Mouse (Mus musculus): ENCODE data around the gene Fzr1. TPM values are rescaled to one million over a fixed set of nuclear protein-coding genes. Genes with fewer than 3 reads are reported as not detected.

The Fzr1 gene
- total RNA-seq, 1 experiment from 2014 or later, result 24.8 TPM

DNA sequence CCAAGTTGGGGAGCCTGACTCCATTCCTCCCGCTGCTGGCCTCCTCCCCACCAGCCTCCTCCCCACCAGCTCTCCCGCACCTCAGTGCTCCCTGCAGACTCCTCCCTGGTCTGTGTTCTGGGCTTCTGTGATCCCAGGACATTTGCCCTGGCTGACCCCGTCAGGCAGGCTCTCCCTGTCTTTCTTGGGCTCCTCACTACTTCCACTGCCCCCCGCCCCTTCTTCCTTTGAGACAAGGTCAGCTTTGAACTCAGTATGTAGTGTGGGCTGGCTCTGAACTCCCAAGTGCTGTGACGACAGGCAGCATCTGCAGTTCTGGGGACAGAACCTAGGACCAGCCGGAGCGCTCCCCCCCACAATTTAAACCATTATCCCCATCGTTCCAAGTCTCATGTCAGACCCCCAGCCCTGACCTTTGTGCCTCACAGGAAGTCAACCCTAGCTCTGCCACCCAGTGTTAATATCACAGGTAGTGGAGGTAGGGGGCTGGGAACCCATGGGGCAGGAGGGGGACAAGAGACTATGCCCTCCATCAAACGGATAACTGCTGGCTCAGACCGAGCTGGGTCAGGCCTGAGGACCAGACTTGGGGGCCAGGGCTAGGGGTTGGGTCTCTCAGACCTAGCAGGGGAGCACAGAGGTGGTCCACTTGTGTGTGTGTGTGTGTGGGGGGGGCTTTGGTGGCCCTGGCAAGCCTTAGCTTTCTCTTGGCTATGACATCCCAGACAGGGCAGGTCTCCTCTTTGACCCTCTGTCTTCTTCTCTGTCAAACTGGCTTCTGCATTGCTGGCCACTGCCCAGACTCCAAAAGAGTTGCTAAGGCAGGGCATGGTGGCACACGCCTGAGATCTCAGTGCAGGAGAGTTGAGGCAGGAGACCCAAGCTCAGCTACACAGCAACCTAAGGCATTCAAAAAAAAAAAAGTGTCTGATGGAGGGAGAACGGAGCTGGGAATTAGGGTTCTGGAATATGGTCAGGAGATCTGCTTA, 39.2 kb upstream of the Fzr1 start:
- ATAC-seq (replicated peaks; ENCODE audit: low read depth, poor library complexity, severe bottlenecking), result no peak

DNA sequence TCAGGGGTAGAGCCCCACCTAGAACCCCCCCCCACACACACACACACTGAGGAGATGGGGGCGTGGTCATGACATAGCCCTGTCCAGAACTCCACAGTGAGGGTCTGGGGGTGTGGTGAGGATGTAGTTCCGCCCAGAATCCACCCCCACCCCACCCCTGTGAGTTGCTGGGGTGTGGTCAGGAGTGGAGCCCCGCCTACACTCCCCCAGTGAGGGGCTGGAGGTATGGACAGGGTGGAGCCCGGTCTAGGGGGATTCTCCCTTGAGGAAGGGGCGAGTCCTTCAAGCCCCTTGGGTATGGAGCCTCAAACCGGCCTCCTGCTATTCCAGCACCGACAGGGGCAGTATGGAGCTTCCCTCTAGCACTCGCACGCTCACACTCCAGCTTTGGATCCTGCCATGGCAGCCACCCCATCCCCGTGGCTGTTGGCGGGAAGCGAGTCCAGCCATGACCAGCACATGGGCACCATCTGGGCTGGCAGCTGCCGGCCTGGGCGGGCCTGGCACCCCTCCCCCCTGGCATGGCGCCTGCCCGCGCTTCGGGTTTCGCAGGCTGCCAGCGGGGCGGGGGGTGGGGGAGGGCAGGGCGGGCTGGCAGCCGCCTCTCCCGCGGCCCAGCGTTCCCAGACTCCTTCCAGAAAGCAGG, 38.4 kb upstream of the Fzr1 start:
- ATAC-seq (replicated peaks; ENCODE audit: low read depth, poor library complexity, severe bottlenecking), result peak; percentile 48

DNA sequence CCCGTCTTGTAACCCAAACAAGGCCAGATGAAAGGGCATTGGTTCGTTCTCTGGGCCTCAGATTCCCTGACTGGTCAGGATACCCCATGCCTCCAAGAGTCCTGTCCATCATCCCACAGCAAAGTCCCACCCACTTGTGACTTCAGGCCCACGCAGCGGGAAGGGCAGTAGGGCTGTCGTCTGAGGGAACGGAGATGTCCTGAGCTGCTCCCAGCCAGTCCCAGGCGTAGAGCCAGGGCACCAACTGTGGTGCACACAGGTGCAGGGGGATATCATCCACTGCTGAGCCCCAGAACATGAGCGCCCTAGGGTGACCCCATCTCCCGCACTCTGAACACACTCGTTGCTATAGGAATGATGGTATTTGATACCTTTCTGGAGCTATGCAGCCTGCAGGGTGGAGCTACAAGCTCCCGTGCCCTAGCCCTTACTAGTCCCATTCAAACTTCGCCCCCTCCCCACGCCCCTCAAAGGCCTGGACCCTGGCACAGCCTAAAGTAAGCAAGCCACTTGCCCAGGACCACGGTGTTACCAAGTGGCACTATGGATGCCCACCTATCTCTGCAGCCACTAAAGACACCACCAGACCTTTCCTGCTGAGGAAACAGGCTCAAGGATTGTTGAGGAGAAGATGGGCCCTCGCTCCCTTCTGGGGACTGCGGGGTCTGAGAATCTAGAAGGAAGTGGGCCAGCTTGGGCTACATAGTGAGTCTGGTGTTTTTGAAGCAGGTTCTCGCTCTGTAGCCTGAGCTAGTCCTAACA, 37.4 kb upstream of the Fzr1 start:
- ATAC-seq (replicated peaks; ENCODE audit: low read depth, poor library complexity, severe bottlenecking), result no peak

DNA sequence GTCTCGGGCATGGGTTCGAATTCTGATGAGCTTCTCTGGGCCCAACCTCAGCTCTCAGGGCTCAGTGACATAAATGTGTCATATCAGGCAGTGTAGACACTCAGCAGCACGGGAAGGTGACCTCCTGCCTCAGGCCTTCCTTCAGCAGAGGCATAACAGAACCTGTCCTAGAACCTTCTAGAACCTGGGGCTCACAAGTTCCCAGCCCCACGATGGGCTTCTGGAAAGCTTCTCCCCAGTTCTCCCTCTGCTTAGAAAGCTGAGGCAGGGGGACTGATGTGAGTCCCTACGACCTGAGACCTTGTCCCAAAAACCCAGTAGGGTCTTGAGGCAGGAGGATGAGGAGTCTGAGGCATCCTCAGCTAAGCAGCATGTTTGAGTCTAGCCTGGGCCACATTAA, 36.8 kb upstream of the Fzr1 start:
- ATAC-seq (replicated peaks; ENCODE audit: low read depth, poor library complexity, severe bottlenecking), result no peak

DNA sequence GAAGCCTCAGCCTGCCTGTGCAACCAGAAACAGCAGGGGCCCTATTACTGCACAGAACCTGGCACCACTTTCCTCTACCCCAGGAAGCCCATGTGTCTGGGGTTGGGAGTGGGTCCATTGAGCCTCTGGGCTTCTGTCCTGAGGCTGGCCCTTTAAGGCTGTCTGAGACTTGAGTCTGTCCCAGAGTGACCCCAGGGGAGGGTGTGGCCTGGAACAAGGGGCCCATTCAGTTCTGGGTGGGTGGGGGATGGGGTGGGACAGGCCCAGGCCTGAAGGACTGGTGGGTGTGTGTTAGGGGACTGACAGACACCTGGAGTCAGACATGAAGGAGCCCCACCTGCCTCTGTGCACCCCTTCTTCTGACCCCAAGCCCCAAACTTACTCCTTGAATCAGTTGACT, 36.4 kb upstream of the Fzr1 start:
- no peak for ATAC-seq (replicated peaks; ENCODE audit: low read depth, poor library complexity, severe bottlenecking)

DNA sequence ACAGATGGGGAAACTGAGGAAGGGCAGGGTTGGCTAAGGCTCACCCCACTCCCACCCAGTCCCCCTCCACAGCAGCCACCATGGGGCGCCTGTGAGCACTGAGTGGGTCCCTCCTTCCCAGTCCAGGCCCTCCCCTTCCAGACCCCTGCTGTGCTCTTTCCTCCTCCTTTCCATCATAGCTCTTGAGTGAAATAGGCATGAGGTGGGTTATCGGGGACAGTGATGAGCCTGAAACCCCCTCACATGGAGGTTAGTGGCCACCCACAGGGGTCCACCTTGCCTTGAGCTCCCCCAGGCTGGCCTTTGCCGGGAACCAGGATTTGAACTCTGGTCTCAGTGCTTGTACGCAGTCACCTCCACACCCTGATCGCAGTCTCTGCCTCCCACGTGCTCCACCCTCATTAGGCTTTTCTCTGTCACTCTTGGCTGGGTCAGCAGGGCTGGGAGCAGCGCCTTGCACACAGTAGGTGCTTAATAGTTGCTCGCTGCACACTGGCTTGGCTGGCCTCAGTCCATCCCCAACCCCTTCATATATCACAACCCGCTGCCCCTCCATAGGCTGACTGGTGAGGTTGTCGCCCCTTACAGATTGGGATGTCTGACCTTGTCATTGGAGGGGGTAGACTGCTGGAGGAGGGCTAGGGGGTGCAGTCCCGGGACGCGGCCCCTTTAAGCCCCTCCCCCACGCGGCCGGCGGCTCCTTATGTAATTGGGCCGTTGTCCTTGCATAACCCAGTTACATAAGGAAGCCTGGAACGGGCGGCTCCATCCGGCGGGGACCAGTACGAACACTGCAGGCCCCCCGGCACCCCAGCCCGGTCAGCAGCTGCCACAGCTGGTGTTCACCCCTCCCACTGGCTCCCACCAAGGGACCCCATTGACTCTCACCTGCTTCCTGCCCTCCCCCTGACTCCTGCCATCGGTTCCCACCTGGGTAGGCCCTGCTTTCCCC, 35.3 kb upstream of the Fzr1 start:
- ATAC-seq (replicated peaks; ENCODE audit: low read depth, poor library complexity, severe bottlenecking), result peak; percentile 55

DNA sequence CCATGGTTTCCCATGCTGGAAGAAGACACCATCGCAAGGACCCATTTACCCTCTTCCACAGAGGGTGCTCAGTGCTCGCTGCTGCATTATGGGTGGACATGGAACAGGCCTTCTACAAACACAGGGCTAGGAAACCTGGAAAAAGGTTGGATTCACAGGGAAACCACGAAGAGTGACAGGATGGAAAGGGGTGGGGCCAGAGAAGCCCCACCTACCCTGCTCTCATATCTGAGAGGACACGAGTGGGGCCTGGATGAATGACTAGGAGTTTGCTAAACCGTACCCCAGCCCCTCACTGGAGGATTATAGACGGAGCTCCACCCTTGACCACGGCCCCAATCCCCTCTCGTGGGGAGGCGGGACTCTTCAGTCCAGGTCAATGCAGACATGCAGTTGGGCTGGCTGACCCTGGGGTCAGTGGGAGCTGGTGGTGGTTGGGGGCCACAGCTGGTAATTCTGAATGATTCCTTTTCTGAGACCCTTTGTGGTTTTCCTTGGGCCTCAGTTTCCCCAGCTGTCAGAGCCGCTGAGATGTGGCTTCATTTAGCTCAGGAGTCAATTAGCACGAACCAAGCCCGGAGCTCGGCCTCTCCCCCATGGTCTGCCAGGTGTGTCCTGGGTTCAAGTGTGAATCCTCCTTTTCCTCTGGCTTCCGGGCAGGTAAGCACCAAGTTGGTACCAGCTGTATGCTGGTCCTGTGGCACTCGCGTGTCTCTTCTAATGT, 34.4 kb upstream of the Fzr1 start:
- ATAC-seq (replicated peaks; ENCODE audit: low read depth, poor library complexity, severe bottlenecking), result no peak

DNA sequence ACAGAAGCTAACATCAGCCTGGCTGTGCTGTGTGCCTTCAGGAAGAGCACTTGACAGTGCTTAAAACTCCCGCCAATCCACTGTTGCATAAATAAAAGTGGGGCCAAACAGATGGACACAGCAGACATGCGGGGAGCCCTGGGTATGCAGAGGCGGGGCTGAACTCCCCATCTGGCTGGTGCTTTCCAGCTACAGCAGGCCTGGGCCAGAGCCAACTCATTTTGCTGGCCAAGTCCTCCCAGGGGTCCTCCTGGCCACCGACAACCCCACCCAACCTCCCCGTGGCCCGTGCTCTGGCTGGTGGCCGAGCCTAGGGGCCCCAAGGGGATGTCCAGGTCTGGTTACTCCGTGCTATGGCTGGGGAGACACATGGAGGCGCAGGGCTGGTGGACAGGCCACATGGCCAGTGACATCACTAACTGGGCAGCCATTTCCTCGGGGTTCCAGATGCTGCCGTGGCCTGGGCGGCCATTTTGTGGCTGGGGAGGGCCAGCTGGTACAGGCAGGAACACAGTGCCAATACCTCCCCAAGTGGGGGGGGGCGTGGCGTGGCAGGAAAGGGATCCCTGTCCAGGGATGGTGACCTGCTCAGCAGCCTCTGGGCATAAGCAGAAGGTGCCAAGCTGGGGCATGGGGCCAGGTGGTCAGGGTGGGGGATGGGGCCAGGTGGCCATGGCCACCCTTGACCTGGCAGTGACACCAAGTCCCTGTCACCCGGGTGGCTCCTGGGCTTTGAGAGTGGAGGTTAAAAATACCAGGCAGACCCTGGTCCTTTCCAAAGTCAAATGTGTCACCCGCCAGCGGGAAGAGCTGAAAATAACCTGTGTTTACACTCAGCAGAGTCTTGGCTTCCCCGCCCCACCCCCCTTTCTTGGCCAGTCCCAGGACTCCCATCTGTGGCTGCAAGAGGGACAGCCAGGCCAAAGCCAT, 33.4 kb upstream of the Fzr1 start:
- ATAC-seq (replicated peaks; ENCODE audit: low read depth, poor library complexity, severe bottlenecking), result no peak

DNA sequence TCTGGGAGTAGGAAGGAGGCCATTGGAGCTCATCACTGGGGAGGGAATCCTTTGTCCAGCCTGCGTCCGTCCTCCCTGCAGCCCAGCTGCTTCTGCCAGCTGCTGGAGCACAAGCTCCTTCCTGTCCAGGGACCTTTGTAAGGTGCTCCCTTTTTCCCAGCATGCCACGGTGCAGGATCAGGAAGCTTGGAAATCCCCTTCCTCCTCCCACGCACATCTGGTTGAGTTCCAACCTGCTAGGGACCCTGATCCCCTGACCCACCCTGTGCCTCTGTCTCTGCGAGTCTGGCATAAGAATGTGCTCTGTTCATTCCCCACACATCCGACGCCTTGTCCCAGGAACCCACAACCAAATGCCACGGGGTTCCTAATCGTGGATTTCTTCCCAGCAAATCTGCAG, 32.7 kb upstream of the Fzr1 start:
- ATAC-seq (replicated peaks; ENCODE audit: low read depth, poor library complexity, severe bottlenecking), result no peak

DNA sequence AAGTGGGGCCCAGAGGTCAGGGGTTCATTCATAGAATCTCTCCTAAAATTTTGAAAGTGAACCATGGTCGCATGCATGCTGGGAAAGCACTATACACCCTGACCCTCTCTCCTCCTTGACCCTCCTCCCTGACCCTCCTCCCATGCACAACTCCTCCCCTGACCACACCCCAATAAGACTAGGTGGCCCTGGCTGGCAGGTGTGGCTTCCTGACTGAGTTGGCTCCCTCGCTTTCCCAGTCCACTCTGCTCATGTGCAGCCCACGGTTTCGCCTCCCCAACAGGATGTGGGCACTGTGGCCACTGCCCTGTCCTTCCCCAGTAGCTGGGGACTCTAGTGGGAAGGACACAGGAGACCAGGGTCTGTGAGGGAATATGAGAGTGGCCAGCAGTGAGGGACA, 32.0 kb upstream of the Fzr1 start:
- no peak for ATAC-seq (replicated peaks; ENCODE audit: low read depth, poor library complexity, severe bottlenecking)

DNA sequence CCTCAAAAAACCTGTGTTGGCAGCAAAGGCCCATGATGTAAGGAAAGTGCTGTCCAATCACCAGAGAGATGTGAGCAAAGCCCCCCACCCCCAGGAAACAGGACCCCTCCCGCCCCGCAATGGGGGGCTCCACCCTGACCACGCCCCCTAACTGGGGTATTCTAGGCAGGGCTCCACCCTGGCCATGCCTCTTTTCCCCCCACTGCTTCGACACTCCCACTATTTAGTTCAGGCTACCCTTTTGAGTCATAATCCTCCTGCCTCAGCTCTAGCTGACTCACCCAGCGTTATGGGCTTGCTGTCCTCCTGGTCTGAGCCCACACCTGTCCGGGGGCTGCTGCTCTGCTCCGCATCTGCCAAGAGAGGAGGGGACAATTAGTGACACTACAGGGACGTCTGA, 31.0 kb upstream of the Fzr1 start:
- no peak for ATAC-seq (replicated peaks; ENCODE audit: low read depth, poor library complexity, severe bottlenecking)

DNA sequence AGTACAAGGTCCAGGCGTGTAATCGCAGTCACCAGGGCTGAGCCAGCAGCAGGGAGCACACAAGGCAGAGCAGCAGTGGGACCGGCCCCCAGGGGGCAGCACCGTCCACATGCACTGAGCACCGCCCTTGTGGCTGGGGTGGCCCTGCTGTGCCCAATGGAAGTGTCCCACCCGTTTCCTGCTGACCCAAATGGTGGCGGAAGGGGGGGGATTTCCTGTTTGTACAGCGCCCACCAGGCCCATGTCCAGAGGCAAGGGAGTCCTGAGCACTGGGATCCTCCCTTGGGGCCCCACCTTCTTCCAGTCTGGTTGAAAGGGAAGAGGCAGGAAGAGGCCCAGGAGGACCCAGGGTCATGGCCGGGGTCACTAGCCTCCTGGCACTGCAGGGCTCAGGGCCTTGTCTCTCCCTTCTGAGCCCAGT, 30.6 kb upstream of the Fzr1 start:
- peak; percentile 54 for ATAC-seq (replicated peaks; ENCODE audit: low read depth, poor library complexity, severe bottlenecking)

DNA sequence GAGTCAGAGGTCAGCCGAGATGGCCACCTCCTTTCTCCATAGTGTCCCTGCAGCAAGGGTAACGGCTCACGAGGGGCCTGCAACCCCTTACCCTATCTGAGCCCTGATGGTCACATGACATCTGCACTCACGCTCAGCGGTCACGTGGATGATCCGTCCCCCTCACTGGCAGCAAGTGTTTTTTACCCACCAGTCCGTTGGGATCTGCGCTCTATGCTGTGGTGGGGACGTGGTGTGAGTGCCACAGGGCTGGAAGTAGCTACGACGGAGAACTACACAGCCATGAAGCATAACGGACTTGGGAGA, 30.1 kb upstream of the Fzr1 start:
- no peak for ATAC-seq (replicated peaks; ENCODE audit: low read depth, poor library complexity, severe bottlenecking)

DNA sequence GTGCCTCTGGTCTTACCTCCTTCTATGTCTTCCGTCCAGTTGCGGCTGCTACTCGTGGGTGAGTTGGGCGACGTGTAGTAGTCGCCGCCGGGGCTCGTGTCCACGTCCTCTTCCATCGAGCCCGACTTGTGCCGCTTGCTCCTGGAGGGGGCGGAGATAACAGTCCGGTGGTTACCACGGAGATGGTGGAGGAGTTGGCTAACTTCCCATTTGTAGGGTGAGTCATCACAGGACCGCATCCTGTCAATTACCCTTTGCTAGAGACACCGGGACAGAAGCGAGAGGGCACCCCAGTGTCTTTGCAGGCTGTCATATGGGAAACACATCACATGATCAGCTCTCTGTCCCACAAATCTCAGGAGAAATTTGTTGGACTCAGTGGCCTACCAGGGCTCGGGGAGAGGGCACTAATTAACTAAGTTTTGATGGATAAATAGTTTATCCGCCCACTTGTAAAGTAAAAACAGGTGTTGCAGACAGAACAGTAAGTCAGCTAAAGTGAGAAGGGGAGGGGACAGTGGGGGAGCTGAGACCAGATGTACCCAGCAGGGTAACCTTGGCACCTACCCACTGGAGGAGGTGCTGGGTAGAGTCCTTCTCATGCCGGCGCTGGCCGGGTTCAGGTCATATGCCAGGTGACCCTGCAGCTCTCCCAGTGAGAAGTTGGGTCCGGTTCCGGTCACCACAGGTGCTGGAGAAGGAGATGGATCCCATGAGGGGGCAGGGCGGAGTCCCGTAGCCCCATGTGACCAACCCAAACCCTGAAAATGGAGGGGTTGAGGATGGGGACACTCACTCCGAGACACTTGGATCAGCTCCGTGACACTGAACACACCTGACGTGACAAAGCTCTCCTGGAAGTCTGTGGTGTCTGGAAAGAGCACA, 29.5 kb upstream of the Fzr1 start:
- ATAC-seq (replicated peaks; ENCODE audit: low read depth, poor library complexity, severe bottlenecking), result peak; percentile 67

DNA sequence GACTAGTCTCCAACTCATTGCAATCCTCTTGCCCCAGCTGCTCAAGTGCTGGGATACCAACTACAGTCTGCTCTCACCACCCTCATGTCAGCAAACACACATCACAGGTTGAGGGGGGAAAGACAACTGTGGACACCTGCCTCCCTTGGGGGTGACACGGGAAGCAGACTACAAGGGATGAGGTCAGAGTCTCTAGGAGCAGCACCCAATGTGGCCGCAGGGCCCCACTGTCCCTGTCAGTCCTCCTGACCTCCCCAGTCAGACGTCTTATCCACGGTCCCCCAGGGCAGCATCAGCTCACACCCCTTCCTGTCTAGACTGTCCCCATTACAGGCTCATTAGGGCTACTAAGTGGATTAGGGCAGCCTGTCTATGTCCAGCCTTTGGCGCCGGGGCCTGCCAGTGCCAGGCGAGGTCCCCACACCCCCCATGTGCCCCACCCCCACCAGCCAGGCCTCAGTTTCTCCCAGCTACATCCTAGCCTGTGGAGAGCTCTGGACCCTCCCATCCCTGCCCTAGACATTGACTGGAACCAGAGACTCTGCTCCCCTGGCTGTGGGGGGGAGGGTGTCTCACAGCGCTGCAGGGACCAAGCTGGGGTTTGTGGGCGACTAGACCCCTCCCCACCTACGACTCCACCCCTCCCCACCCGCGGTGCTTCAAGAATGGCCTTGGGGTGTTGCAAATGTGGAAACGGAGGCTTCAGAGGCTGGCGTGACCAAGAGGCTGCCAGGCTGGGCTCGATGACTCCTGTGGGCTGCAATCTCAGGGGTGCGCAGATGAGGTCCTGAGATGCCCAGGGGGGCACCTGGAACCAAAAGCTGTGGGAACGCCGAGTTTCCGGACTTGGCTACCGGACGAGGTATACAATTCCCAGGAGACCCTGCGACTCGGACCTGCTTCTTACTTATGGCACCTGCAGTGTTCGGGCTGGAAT, 28.5 kb upstream of the Fzr1 start:
- no peak for ATAC-seq (replicated peaks; ENCODE audit: low read depth, poor library complexity, severe bottlenecking)

DNA sequence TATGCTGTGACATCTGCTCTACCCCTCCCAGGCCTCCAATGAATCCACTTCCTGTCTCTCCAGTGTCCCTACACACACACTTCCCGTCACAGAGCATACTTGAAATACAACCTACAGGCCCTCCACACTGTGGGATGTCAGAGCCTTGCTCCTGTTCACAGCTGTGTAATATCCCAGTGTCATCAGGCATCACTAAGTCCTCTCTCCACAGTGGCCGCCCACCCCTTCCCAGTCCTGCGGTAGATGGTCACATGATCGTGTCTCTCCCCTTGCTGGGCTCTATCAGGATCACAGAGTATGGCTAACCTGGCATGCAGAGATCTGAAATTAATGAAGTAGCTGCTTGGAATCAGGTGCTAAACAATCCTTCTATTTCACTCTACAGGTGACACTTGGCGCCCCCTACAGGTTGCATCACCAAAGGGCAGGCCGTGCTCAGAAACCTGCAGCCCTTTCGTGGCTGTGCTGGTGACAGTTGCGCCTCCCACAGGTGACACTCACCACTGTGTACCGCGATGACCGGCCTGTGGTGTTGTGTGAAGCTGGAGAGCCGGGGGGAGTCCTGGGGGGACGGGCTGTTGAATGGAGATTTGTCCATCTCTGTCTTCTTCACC, 27.4 kb upstream of the Fzr1 start:
- ATAC-seq (replicated peaks; ENCODE audit: low read depth, poor library complexity, severe bottlenecking), result no peak

Data from common myeloid progenitor, adult 5-6 weeks (primary cell).